Mouse (Mus musculus): ENCODE measurements at regions not wholly inside any gene's neighbourhood (a gene's known extent, or its start where the extent isn't known, plus 50 kb on each side); places are given as distances from the start of the nearest gene placed in this dataset.

DNA sequence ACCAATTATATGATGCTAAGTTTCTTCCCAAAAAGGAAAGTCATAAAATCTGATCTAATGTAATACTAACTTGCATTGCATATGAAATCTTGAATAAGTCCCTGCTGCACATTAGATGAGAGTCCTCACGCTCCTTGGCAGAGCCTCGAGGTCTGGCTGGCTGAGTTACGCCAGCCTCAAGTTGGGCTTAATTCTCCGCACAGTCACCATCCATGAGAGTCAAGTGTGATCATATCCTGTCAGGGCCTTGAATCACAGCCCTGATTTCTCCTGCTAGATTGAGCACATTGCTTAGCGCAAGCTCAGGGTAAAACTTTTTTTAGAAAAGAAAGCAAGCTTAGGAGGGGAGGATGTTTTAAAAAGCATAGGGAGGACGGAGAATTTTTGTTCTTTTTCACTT, 208.1 kb upstream of the Veph1 start:
- H3K4me1 ChIP-seq (ENCODE audit: control insufficient read depth, insufficient read depth, low read length): no peaks in the 10 kb centered on the region
- TF ChIP-seq CTCF (IDR thresholded peaks at IDR 0.05; ENCODE audit: extremely low read depth, insufficient read depth, low read length) (no peak), POLR2A (IDR thresholded peaks at IDR 0.05; ENCODE audit: extremely low read depth, insufficient read depth, low read length) (no peak)
- no peak overlapping the region for H3K27ac ChIP-seq (ENCODE audit: insufficient read depth, low read length)
- no peak overlapping the region for H3K4me3 ChIP-seq (ENCODE audit: insufficient read depth, low read length)

DNA sequence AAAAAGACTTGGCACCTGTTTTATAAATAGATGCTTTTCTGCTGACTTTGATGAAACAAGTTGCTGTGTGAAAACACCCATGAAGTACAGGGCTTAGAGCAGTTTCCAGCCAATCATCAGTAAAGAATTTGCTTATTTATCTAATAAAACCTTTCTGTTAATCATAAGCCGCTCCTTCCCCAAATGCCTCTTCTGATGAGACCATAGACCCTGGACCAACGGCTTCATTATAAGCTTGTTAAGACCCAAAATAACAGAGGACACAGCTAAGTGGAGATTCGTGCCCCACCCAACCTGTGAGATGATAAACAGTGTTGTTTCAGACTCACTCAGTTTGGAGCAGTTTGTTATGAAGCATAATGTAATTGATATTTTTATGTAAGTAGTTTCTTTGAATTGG, 207.0 kb upstream of the Veph1 start:
- H3K4me1 ChIP-seq (ENCODE audit: control insufficient read depth, insufficient read depth, low read length): no peaks in the 10 kb centered on the region
- TF ChIP-seq POLR2A (IDR thresholded peaks at IDR 0.05; ENCODE audit: extremely low read depth, insufficient read depth, low read length) (no peak), CTCF (IDR thresholded peaks at IDR 0.05; ENCODE audit: extremely low read depth, insufficient read depth, low read length) (no peak)
- no peak overlapping the region for H3K4me3 ChIP-seq (ENCODE audit: insufficient read depth, low read length)
- no peak overlapping the region for H3K27ac ChIP-seq (ENCODE audit: insufficient read depth, low read length)

DNA sequence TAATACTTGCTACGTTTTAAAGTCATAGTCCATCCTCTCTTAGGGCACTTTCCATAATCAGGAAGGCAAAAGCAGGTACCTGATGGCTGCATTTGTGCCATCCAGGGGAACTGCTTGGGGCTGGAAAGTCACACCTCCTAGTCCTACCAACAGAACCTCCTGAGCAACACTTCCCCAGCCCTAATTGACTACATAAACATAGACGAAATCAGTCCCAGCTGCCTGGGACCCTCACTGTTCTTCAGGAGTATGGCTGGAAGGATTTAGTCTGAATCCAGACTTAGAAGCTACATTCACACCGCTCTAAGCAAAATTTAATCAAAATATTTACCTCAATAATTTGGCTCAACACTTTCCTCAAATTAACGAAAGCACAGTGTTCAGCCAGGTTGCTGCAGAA, 205.2 kb upstream of the Veph1 start:
- TF ChIP-seq POLR2A (IDR thresholded peaks at IDR 0.05; ENCODE audit: extremely low read depth, insufficient read depth, low read length) (no peak), CTCF (IDR thresholded peaks at IDR 0.05; ENCODE audit: extremely low read depth, insufficient read depth, low read length) (no peak)
- H3K27ac ChIP-seq (ENCODE audit: insufficient read depth, low read length): no peak overlapping the region
- no peaks in the 10 kb centered on the region for H3K4me1 ChIP-seq (ENCODE audit: control insufficient read depth, insufficient read depth, low read length)
- H3K4me3 ChIP-seq (ENCODE audit: insufficient read depth, low read length): no peak overlapping the region

DNA sequence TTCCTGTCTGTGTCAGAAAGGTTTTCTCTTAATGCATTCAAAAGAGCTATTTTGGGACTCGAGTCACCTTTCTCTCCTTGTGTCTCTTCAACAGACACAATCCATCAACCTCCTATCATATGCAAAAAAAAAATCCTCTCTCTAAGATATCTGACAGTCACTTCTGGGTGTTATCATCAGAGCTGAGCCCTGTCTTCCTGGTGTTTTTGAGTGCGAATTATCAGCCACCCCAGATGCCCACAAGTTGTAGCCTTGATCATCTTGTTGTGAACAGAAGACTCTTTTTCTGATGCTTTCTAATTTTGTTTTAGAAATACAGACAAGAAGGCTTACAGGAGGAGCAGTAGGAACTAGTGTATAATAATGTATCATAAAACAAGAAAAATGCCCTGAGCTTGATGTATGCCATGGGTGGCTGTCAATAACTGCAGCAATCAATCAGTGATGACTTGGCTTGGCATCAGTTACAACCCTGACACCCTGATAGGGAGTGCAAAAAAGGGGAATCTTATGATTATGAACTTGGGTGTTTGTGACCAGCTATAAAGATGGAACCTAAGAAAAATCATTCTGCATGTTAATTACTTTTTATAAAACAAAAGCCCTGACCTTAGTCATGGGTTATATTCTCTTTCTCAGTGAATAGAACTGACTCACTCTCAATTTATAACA, 197.9 kb upstream of the Veph1 start:
- H3K4me3 ChIP-seq (ENCODE audit: insufficient read depth, low read length): no peak overlapping the region
- no peaks in the 10 kb centered on the region for H3K4me1 ChIP-seq (ENCODE audit: control insufficient read depth, insufficient read depth, low read length)
- H3K27ac ChIP-seq (ENCODE audit: insufficient read depth, low read length): no peak overlapping the region
- no peak for TF ChIP-seq POLR2A (IDR thresholded peaks at IDR 0.05; ENCODE audit: extremely low read depth, insufficient read depth, low read length)
- no peak for TF ChIP-seq CTCF (IDR thresholded peaks at IDR 0.05; ENCODE audit: extremely low read depth, insufficient read depth, low read length)

DNA sequence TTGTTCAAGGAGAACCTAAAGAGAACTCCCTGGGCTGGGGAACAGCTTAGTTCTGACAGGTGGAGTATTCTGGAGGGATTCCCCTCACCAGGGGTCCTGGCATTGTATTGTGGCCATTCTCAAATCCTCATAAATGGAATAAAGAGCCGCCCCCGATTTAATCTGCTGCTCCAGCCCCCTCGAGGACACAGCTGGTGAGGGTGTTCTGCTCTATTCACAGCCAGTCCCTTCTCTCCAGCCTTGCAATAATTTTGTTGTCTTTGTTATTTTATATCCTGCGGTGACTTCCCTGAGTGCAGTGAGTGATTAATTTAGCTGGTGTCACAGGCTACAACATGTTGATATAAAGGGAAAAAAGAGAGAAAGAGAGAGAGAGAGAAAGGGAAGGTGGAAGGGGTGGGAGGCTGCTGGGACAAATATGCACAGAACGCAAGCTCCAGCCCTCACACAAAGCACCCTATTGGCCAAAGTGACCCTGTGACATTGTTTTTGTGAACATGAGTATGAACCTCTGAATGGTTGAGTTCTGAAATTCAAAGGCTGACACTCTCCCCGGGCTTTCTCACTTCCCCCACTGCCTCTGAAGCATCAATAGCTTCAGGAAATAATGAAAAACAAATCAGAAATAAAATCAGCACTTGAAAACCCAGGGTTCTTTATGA, 194.2 kb upstream of the Veph1 start:
- no peak for TF ChIP-seq POLR2A (IDR thresholded peaks at IDR 0.05; ENCODE audit: extremely low read depth, insufficient read depth, low read length)
- no peak for TF ChIP-seq CTCF (IDR thresholded peaks at IDR 0.05; ENCODE audit: extremely low read depth, insufficient read depth, low read length)
- Histone ChIP-seq H3K4me3 (ENCODE audit: insufficient read depth, low read length) (no peak overlapping the region), H3K27ac (ENCODE audit: insufficient read depth, low read length) (no peak overlapping the region), H3K4me1 (ENCODE audit: control insufficient read depth, insufficient read depth, low read length) (no peaks in the 10 kb centered on the region)

DNA sequence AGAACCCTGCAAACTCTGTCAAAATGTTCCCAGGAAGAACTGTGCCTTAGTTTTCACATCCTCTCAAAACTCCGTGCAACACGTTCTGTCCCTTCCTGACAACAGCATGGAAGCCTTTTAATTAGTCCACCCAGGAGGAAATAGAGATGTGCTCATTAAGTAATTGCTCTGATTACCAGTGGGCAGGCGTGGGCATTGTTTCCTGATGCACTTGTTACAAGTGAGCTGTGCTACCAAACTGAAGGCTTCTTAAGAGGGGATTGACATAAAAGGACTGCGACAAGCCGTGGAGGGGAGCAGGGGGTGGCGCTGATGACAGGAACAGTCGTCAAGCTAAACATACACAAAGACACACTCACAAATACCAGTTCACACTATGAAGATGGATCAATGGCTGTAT, 192.1 kb upstream of the Veph1 start:
- TF ChIP-seq CTCF (IDR thresholded peaks at IDR 0.05; ENCODE audit: extremely low read depth, insufficient read depth, low read length): no peak
- TF ChIP-seq POLR2A (IDR thresholded peaks at IDR 0.05; ENCODE audit: extremely low read depth, insufficient read depth, low read length): no peak
- no peak overlapping the region for H3K27ac ChIP-seq (ENCODE audit: insufficient read depth, low read length)
- no peak overlapping the region for H3K4me3 ChIP-seq (ENCODE audit: insufficient read depth, low read length)
- H3K4me1 ChIP-seq (ENCODE audit: control insufficient read depth, insufficient read depth, low read length): no peaks in the 10 kb centered on the region

DNA sequence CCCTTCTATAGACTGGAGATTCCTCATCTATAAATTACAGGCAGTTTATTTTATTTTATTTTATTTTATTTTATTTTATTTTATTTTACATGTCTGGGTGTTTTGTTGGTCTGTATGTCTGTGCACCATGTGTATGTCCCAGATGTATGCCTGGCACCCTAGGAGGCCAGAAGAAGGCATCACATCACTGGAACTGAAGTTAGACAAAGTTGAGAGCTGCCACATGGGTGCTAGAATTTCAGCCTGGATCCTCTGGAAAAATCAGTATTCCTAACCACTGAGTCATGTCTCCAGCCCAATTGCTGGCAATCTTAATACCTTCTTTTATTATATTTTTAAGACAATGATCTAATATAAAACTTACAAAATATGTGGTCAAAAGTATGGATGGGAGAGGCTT, 190.0 kb upstream of the Veph1 start:
- no peak overlapping the region for H3K4me3 ChIP-seq (ENCODE audit: insufficient read depth, low read length)
- H3K27ac ChIP-seq (ENCODE audit: insufficient read depth, low read length): no peak overlapping the region
- TF ChIP-seq CTCF (IDR thresholded peaks at IDR 0.05; ENCODE audit: extremely low read depth, insufficient read depth, low read length): no peak
- TF ChIP-seq POLR2A (IDR thresholded peaks at IDR 0.05; ENCODE audit: extremely low read depth, insufficient read depth, low read length): no peak
- H3K4me1 ChIP-seq (ENCODE audit: control insufficient read depth, insufficient read depth, low read length): no peaks in the 10 kb centered on the region

DNA sequence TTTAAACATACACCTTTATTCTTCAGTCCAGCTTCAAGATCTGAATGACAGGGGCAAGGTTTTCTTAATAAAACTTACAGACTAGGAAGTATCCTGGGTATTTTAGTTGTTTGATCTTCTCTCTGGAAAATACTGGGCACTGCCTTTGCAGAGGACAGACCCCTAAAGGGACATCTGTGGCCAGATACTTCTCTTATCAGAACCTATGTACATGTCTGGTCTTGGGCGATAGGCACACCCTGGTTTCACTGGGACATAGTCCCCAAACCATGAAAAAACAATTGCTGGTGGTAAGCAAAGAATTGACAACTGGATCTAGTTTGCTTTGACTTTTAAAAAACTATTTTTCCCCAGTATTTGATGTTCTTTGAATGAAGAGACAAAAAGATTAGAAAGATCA, 189.5 kb upstream of the Veph1 start:
- TF ChIP-seq POLR2A (IDR thresholded peaks at IDR 0.05; ENCODE audit: extremely low read depth, insufficient read depth, low read length) (no peak), CTCF (IDR thresholded peaks at IDR 0.05; ENCODE audit: extremely low read depth, insufficient read depth, low read length) (no peak)
- H3K4me1 ChIP-seq (ENCODE audit: control insufficient read depth, insufficient read depth, low read length): no peaks in the 10 kb centered on the region
- no peak overlapping the region for H3K4me3 ChIP-seq (ENCODE audit: insufficient read depth, low read length)
- no peak overlapping the region for H3K27ac ChIP-seq (ENCODE audit: insufficient read depth, low read length)

DNA sequence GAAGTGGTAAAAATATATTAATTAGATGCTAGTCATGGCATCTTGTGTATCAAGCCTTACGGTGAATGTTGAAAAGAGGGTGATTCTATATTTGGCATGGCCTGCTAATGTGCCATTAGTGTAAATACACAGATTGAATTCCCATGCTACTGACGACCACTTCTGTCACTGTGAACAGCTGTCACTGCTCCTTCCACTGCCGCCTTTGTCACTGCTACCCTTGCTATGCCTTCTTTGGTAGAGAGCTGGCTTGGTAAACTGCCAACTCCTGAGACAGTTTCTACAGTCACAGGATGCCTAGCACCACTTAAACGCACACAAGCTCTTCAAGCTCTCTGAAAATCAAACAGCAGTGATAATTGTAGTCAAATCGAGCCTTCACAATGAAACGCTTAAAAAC, 184.1 kb upstream of the Veph1 start:
- Histone ChIP-seq H3K4me1 (ENCODE audit: control insufficient read depth, insufficient read depth, low read length) (no peaks in the 10 kb centered on the region), H3K4me3 (ENCODE audit: insufficient read depth, low read length) (no peak overlapping the region), H3K27ac (ENCODE audit: insufficient read depth, low read length) (no peak overlapping the region)
- TF ChIP-seq POLR2A (IDR thresholded peaks at IDR 0.05; ENCODE audit: extremely low read depth, insufficient read depth, low read length) (no peak), CTCF (IDR thresholded peaks at IDR 0.05; ENCODE audit: extremely low read depth, insufficient read depth, low read length) (no peak)

DNA sequence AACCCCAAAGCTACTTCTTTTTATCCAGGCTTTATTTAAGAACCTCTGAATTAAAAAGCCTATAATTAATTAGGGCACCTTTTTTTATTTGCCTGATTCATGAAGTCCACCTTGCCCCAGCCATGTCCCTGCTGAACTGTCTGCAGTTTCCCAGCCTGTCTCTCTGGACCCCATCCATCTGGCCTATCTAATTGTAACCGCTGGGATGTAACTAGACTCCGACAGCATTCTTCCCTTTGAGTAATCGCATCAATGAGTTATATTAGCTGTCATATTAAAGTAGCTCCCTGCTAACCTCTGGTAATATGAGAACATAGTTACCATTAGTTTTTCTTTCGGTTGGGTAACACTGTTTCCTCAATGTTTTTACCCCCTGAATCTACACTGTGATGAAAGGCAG, 182.6 kb upstream of the Veph1 start:
- Histone ChIP-seq H3K27ac (ENCODE audit: insufficient read depth, low read length) (no peak overlapping the region), H3K4me1 (ENCODE audit: control insufficient read depth, insufficient read depth, low read length) (no peaks in the 10 kb centered on the region), H3K4me3 (ENCODE audit: insufficient read depth, low read length) (no peak overlapping the region)
- no peak for TF ChIP-seq CTCF (IDR thresholded peaks at IDR 0.05; ENCODE audit: extremely low read depth, insufficient read depth, low read length)
- no peak for TF ChIP-seq POLR2A (IDR thresholded peaks at IDR 0.05; ENCODE audit: extremely low read depth, insufficient read depth, low read length)

Measured in cortical plate, adult 2 months (tissue).